Comparison of ENCODE assay signal across 23 mouse cellular contexts in genomic region chr5:140066281-140066680, GRCm38 (mm10).
"Had no signal": no experiment of that assay in that cellular context is flagged by ENCODE, and none has a peak within 500 bp of the region (broad histone marks: within the 10 kb centered on the region; RNA-seq: fewer than 3 reads in every experiment).

No protein-coding gene starts in this region.

- DNase-seq: forebrain, postnatal 0 days; gastrocnemius, postnatal 14 days; gastrocnemius, postnatal 36 days; heart, adult 11 months; heart, adult 2 months; heart, postnatal 14 days; heart, postnatal 36 days; kidney, adult 11 months; layer of hippocampus, adult 9-11 months; layer of hippocampus, postnatal 36 days; left cerebral cortex, postnatal 4 days; liver; liver, embryonic 13.5 days had no signal

- H3K9me3 ChIP-seq: heart, embryonic 13.5 days; heart, embryonic 15.5 days; hindbrain, embryonic 13.5 days; hindbrain, embryonic 15.5 days; limb, embryonic 12.5 days; liver, embryonic 13.5 days had no signal

- H3K27ac ChIP-seq: heart, adult 2 months; heart, embryonic 13.5 days; heart, embryonic 15.5 days; hindbrain, embryonic 13.5 days; hindbrain, embryonic 15.5 days; hindbrain, postnatal 0 days; kidney, postnatal 0 days; liver, embryonic 13.5 days had no signal

- H3K36me3 ChIP-seq: heart, embryonic 15.5 days; hindbrain, embryonic 15.5 days had no signal

- H3K4me1 ChIP-seq: liver, embryonic 13.5 days had no signal

- ATAC-seq: forebrain, postnatal 0 days; hindbrain, postnatal 0 days; intestine, embryonic 16.5 days had no signal

- H3K4me2 ChIP-seq: heart, embryonic 11.5 days; heart, embryonic 13.5 days; heart, embryonic 15.5 days; hindbrain, embryonic 13.5 days; hindbrain, embryonic 15.5 days; limb, embryonic 12.5 days; liver, embryonic 11.5 days; liver, embryonic 13.5 days had no signal

- H3K4me3 ChIP-seq: heart, adult 2 months; heart, embryonic 13.5 days; heart, embryonic 15.5 days; hindbrain, embryonic 13.5 days; hindbrain, embryonic 15.5 days; limb, embryonic 12.5 days; liver, embryonic 13.5 days had no signal

- H3K27me3 ChIP-seq: heart, embryonic 13.5 days; heart, embryonic 15.5 days; hindbrain, embryonic 15.5 days; limb, embryonic 12.5 days; liver, embryonic 13.5 days had no signal

- H3K9ac ChIP-seq: forebrain, postnatal 0 days; heart, embryonic 13.5 days; heart, embryonic 15.5 days; hindbrain, embryonic 13.5 days; hindbrain, embryonic 15.5 days; limb, embryonic 12.5 days; liver, embryonic 13.5 days had no signal
